Mouse (Mus musculus) heart, adult 2 months (tissue): ENCODE measurements at regions not wholly inside any gene's neighbourhood (a gene's known extent, or its start where the extent isn't known, plus 50 kb on each side); places are given as distances from the start of the nearest gene placed in this dataset.

Experiments used
- DNase-seq, 2 experiments: peaks; one replicate each; pipeline ENCODE4 v3.0.0; 2021
- H3K27ac ChIP-seq: fragments of 200-600 bp; 2 replicates; pipeline ENCODE4 v1.8.1; 2022
- H3K27me3 ChIP-seq: fragments of 200-500 bp; 2 replicates; pipeline ENCODE4 v1.6.1; 2012; ENCODE audit warnings: mild to moderate bottlenecking, low read length, inconsistent platforms, mixed read lengths; ENCODE audit not compliant: control insufficient read depth, insufficient read depth
- H3K36me3 ChIP-seq: fragments of 200-500 bp; 2 replicates; pipeline ENCODE4 v1.6.1; 2012; ENCODE audit warnings: low read length, inconsistent platforms; ENCODE audit not compliant: control insufficient read depth, insufficient read depth
- H3K4me1 ChIP-seq: fragments of 200-500 bp; 2 replicates; pipeline ENCODE4 v1.6.1; 2011; ENCODE audit warnings: low read length; ENCODE audit not compliant: control insufficient read depth, insufficient read depth
- H3K4me3 ChIP-seq: fragments of 200-600 bp; 2 replicates; pipeline ENCODE4 v1.8.1; 2022
- H3K79me2 ChIP-seq: fragments of 200-500 bp; replicated peaks from 2 replicates; pipeline ENCODE4 v1.6.1; 2012; ENCODE audit warnings: mild to moderate bottlenecking, inconsistent platforms, low read length, moderate library complexity, mixed read lengths; ENCODE audit not compliant: control insufficient read depth, insufficient read depth
- H3K9ac ChIP-seq: fragments of 200-500 bp; 2 replicates; pipeline ENCODE4 v1.6.1; 2012; ENCODE audit warnings: low read depth, mild to moderate bottlenecking, control low read depth, inconsistent platforms, low read length, mixed read lengths
- CTCF ChIP-seq: fragments of 200-600 bp; IDR thresholded peaks from 2 replicates; pipeline ENCODE4 v1.8.1; 2022; ENCODE audit warnings: antibody characterized with exemption, mild to moderate bottlenecking, moderate library complexity
- EP300 ChIP-seq: fragments of 200-500 bp; IDR thresholded peaks from 2 replicates; pipeline ENCODE4 v1.6.1; 2011; ENCODE audit warnings: low read depth, low read length, control low read depth; ENCODE audit not compliant: insufficient read depth
- POLR2A ChIP-seq: fragments of 200-500 bp; IDR thresholded peaks from 2 replicates; pipeline ENCODE4 v1.6.1; 2011; ENCODE audit warnings: mild to moderate bottlenecking, low read depth, low read length, control low read depth; ENCODE audit not compliant: insufficient read depth
- WGBS: fragments of 180-500 bp; shearing (Covaris S2); methylation state at CpG from one replicate; pipeline ENCODE4 v1.1.7; 2018; 5-methylcytosine and 5-hydroxymethylcytosine counted together
- intact Hi-C: fragments of 180-260 bp; cut with DNase I; formaldehyde crosslinking; loops from one replicate; pipeline ENCODE4 v1.15.1; 2025

DNA sequence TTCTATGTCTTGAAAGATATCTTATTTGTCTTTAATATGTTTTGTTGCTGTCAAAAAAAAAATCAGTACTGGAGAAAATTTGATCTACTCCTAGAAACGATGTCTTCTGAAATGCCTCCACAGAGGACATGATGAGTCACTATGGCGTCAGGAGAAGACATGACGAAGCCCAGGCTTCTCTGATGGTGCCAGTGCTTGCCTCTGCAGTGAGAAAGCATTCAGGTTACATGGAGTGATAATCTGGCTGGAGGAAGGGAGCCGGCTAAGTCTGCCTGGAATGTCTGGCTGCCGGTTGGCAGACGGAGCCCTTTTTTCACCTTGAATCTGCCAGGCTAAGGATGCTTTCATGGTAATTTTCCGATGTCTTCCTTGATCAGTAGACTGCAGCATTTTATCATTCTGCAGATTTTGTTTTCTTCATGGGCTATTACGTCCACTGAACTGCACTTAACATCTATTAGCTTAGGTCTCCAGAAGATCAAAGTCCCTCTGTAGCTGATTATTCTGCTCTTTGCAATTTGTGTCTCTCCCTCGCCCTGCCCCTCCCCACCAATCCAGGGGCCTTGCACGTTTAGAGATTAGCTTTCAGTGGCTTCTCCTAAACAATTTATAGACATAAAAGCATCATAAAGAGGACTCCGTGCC is 607.9 kb downstream of the Lmo4 start:
- Histone ChIP-seq H3K27ac (no peak overlapping the region), H3K4me3 (no peak overlapping the region), H3K4me1 (no peaks in the 10 kb centered on the region; the same call in 1 of the 2 replicates), H3K36me3 (no peaks in the 10 kb centered on the region), H3K27me3 (no peaks in the 10 kb centered on the region), H3K79me2 (no peaks in the 10 kb centered on the region), H3K9ac (no peak overlapping the region)
- TF ChIP-seq EP300 (no peak), POLR2A (no peak), CTCF (no peak)
- WGBS: 30% methylated on average over 11 of the region's 11 CpGs
- intact Hi-C loops: loop anchor here (5.0 kb wide), 1 partner anchor 610 kb away; the partner anchor contains the start of gene Lmo4
- DNase-seq: no peak

DNA sequence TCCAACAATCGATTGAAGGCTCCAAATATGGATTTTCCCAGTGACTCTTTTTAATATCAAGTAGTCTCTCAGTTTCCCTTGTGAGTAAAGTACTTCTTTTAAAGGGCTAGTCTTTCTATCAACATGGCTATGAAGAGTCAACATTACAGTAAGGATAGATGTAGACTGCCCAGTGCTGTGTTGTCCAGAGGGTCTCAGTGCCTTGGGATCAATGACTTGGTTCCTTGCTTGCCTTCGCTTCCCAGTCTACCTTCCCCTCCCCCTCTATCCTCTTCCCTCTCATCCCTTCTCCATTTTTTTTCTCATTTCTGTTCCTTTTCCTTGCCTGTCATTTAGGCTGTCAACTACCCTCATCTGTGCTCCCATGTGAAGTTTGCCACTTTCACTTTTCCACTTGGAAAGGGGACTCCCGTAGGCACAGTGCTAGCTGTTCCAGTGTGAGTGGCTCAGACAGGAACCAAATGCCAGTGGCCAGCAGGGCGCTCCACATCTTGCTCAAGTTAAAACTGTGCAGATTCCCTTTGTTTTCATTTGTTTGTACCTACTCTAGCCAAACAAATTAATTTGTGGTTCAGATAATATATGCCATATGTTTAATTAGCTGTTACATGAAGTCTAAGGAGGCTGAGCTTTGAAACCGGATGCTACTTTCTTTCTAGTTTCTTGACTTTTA is 608.9 kb downstream of the Lmo4 start:
- TF ChIP-seq EP300 (no peak), CTCF (no peak), POLR2A (no peak)
- no peaks in the 10 kb centered on the region for H3K79me2 ChIP-seq
- H3K27me3 ChIP-seq: no peaks in the 10 kb centered on the region
- DNase-seq: no peak
- H3K4me3 ChIP-seq: no peak overlapping the region
- no peak overlapping the region for H3K9ac ChIP-seq
- H3K36me3 ChIP-seq: no peaks in the 10 kb centered on the region
- intact Hi-C loops: loop anchor here (5.0 kb wide), 1 partner anchor 611 kb away; the partner anchor contains the start of gene Lmo4
- H3K27ac ChIP-seq: no peak overlapping the region
- no peaks in the 10 kb centered on the region; the same call in 1 of the 2 replicates for H3K4me1 ChIP-seq
- 80% methylated on average over 5 of the region's 5 CpGs for WGBS

DNA sequence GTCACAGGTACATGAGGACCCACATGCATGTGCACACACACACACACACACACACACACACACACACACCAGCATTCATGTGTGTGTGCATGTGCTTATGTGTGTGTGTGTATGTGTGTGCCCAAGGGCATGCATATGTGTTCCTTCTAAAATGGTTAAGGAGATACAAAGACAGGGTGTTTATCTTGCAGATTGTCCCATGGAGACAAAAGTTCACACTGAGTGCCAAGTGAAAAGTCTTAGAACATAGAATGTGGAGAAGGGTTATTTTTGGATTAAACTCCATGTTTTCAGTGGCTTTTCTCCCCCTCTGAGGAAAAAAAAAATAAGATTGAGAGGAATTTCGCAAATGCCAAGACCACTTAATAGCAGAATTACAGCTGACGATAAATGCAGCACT is 609.9 kb downstream of the Lmo4 start:
- H3K4me1 ChIP-seq: no peaks in the 10 kb centered on the region; the same call in 1 of the 2 replicates
- H3K27ac ChIP-seq: no peak overlapping the region
- H3K9ac ChIP-seq: no peak overlapping the region
- TF ChIP-seq POLR2A: no peak
- no peak for TF ChIP-seq CTCF
- no peaks in the 10 kb centered on the region for H3K36me3 ChIP-seq
- H3K27me3 ChIP-seq: no peaks in the 10 kb centered on the region
- WGBS: 57% methylated on average over 2 of the region's 2 CpGs
- DNase-seq: no peak
- no peak overlapping the region for H3K4me3 ChIP-seq
- intact Hi-C loops: loop anchor here (5.0 kb wide), 1 partner anchor 612 kb away; the partner anchor contains the start of gene Lmo4
- H3K79me2 ChIP-seq: no peaks in the 10 kb centered on the region

DNA sequence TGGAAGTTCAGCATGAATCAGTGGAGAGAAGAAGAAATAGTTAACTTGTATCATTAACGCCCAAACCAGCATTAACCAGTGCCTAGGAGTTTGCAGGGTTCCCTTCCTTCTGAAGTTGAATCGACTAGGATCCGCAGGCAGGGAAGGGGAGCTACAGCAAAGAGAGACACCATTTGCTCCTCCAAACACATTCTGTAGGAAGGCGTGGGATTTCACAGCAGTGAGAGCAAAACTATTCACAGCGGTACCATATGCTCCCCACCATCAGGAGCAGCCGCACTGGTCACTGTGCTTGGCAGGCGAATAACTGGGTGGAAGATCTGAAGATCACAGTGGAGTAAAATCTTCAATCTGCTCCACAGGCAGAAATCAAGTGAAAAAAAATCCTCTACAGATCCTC is 610.3 kb downstream of the Lmo4 start:
- intact Hi-C loops: loop anchor here (5.0 kb wide), 1 partner anchor 613 kb away; the partner anchor contains the start of gene Lmo4
- TF ChIP-seq POLR2A (no peak), EP300 (no peak), CTCF (no peak)
- Histone ChIP-seq H3K27me3 (no peaks in the 10 kb centered on the region), H3K4me1 (no peaks in the 10 kb centered on the region; the same call in 1 of the 2 replicates), H3K79me2 (no peaks in the 10 kb centered on the region), H3K27ac (no peak overlapping the region), H3K36me3 (no peaks in the 10 kb centered on the region), H3K4me3 (no peak overlapping the region), H3K9ac (no peak overlapping the region)
- no peak for DNase-seq
- WGBS: 68% methylated on average over 7 of the region's 7 CpGs

DNA sequence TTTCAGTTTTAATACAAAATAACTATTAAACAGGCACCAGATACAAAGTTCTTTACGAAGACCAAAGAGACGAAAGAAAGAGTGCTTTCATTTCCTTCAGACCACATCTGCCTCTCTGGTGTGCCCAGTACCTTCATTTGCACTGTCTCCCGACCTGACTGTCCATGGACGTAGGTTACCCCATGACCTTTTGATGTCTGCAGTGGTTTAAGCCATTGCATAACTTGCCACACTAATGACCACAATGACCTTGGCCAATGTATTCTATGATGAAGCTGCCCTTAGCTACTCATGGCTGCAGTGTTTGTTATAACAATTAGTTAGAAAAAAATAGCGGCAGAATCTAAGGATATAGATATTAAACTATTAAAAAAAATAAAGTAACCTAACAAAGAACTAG is 618.4 kb downstream of the Lmo4 start:
- Histone ChIP-seq H3K79me2 (no peaks in the 10 kb centered on the region), H3K4me3 (no peak overlapping the region), H3K27ac (no peak overlapping the region), H3K27me3 (no peaks in the 10 kb centered on the region), H3K4me1 (no peaks in the 10 kb centered on the region; the same call in 1 of the 2 replicates), H3K36me3 (no peaks in the 10 kb centered on the region), H3K9ac (no peak overlapping the region)
- 87% methylated on average over 5 of the region's 5 CpGs for WGBS
- DNase-seq: no peak
- intact Hi-C loops: no loop called here
- TF ChIP-seq CTCF: no peak
- TF ChIP-seq POLR2A: no peak
- TF ChIP-seq EP300: no peak
